Mouse (Mus musculus) hindbrain, embryonic 10.5 days (tissue): ENCODE data around the gene 9430038I01Rik. TPM values are rescaled to one million over a fixed set of nuclear protein-coding genes. Genes with fewer than 3 reads are reported as not detected.

Experiments used
- DNase-seq: peaks from one replicate; pipeline ENCODE4 v3.0.0-alpha.2; 2017; ENCODE audit warnings: low spot score
- H3K27ac ChIP-seq: fragments of 300-500 bp; sonication (generic); 2 replicates; pipeline ENCODE4 v1.5.1; 2016; ENCODE audit warnings: mild to moderate bottlenecking, moderate library complexity
- H3K27me3 ChIP-seq: fragments of 300-500 bp; sonication (generic); 2 replicates; pipeline ENCODE4 v1.6.1; 2016; ENCODE audit warnings: mild to moderate bottlenecking; ENCODE audit not compliant: poor library complexity, insufficient read depth, severe bottlenecking
- H3K36me3 ChIP-seq: fragments of 300-500 bp; sonication (generic); 2 replicates; pipeline ENCODE4 v1.6.1; 2016; ENCODE audit warnings: mild to moderate bottlenecking, moderate library complexity
- H3K4me1 ChIP-seq: fragments of 300-500 bp; sonication (generic); replicated peaks from 2 replicates; pipeline ENCODE4 v1.6.1; 2016; ENCODE audit warnings: mild to moderate bottlenecking
- H3K4me3 ChIP-seq: fragments of 300-500 bp; sonication (generic); 2 replicates; pipeline ENCODE4 v1.5.1; 2016; ENCODE audit warnings: mild to moderate bottlenecking, moderate library complexity
- H3K9me3 ChIP-seq: fragments of 300-500 bp; sonication (generic); 2 replicates; pipeline ENCODE4 v1.6.1; 2016; ENCODE audit warnings: mild to moderate bottlenecking, moderate library complexity
- WGBS: fragments of 180-500 bp; shearing (Covaris S2); methylation state at CpG from one replicate; pipeline ENCODE4 v1.1.7; 2016; 5-methylcytosine and 5-hydroxymethylcytosine counted together
- polyA plus RNA-seq: library from polyadenylated mRNA; unstranded; fragments of >200 nt; fragmentation: Nextera tagmentation; extraction: Ambion mirVana; gene quantifications from 2 replicates; pipeline ENCODE4 v1.2.1, GENCODE M21; 2016

9430038I01Rik gene
- polyA plus RNA-seq, 1 experiment from 2014 or later = 18.3 TPM

DNA sequence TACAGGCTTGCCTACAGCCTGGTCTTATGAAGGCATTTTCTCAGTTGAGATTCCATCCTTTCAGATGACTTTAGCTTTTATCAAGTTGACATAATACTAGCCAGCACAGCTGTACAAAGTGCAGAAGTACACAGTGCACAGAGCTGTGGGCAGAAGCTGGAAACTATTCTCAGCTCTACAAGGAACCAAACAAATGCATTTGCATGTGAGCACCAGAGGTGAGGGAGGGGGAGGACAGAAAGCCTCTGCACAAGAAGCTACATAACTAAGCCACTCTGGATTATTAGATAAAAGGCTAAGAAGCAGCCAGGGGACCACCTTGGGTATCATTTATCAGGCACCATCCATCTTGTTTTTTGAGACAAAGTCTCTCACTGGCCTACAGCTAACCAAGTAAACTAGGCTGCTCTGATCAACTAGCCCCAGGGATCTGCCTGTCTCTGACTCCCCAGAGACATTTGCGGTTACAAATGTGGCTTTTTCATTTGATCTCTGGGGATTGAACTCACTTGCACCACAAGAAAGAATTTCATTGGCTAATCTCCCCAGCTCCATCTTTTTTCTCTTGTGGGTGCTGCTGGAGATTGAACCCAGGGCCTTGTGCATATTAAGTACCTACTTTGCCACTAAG is 3.0 kb downstream of the 9430038I01Rik start:
- H3K36me3 ChIP-seq = no peaks in the 10 kb centered on the region
- no peaks in the 10 kb centered on the region for H3K27me3 ChIP-seq
- no peak overlapping the region for H3K27ac ChIP-seq
- no peaks in the 10 kb centered on the region for H3K9me3 ChIP-seq
- peaks cover 13% of the 10 kb centered on the region for H3K4me1 ChIP-seq
- DNase-seq = no peak
- no peak overlapping the region for H3K4me3 ChIP-seq
- 89% methylated on average over 1 of the region's 1 CpGs for WGBS

DNA sequence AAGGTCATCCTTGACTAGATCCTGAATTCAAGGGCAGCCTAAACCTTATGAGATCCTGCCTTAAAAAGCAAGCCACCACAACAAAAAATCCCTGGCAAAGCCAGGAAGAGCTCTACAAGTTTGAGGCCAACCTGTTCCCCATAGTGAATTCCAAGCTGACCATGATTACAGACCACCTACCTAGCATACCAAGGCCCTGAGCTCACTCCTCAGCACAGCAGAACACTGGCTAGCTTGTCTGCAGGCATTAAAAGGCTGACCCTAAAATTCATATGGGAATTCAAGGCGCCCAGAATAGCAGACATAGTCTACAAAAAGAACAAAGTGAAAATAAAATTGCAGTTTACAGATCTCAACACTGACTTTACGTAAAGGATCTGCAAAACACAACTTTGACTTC is 6.4 kb downstream of the 9430038I01Rik start:
- Histone ChIP-seq H3K27me3 (no peaks in the 10 kb centered on the region), H3K27ac (no peak overlapping the region), H3K9me3 (peaks cover 5% of the 10 kb centered on the region; the same call in 1 of the 2 replicates), H3K36me3 (no peaks in the 10 kb centered on the region), H3K4me3 (no peak overlapping the region), H3K4me1 (no peaks in the 10 kb centered on the region)
- WGBS = 89% methylated on average over 2 of the region's 2 CpGs
- DNase-seq = no peak

DNA sequence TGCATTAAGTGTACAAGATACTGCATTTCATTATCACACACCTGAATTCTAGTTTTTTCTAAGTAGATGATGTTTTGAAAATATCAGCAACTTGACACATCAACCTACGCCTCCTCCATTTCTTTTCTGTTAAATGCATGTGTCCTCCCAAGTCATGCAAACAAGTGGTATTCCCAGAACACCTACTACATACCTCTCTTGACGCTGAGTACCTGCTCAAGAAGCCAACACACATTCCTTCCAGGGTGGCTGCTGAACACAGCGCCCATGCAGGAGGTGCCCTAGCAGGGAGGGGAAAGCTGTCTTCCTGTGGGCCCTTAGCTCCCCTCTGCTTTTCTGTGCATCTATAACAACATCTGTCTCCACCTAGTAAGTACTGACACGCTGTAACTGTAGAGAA is 11.6 kb downstream of the 9430038I01Rik start:
- no peak overlapping the region for H3K27ac ChIP-seq
- H3K36me3 ChIP-seq = no peaks in the 10 kb centered on the region
- peaks cover 5% of the 10 kb centered on the region; the same call in 1 of the 2 replicates for H3K9me3 ChIP-seq
- no peaks in the 10 kb centered on the region for H3K4me1 ChIP-seq
- H3K27me3 ChIP-seq = no peaks in the 10 kb centered on the region
- H3K4me3 ChIP-seq = no peak overlapping the region
- DNase-seq = no peak
- WGBS = 94% methylated on average over 4 of the region's 4 CpGs

DNA sequence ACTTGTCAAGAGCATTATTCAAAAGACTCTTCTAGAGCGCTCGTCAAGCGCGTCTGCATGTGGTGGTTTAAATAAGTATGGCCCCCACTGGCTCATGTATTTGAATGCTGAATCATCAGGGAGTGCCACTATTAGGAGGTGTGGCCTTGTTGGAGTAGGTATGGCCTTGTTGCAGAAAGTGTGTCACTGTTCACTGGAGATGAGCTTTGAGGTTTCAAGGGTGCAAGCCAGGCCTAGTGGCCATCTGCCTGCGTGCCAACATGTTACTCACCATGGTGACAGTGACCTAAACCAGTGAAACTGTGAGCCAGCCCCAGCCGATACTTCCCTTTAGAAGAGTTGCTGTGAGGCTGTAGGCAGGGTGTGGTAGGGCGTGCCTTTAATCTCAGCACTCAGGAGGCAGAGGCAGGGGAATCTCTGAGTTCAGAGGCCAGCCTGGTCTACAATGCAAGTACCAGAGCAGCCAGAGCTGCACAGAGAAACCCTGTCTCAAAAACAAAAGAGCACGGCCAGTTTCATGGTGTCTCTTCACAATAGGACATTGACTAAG is 13.1 kb downstream of the 9430038I01Rik start:
- WGBS = 92% methylated on average over 8 of the region's 8 CpGs
- H3K9me3 ChIP-seq = peaks cover 5% of the 10 kb centered on the region; the same call in 1 of the 2 replicates
- H3K36me3 ChIP-seq = no peaks in the 10 kb centered on the region
- H3K27me3 ChIP-seq = no peaks in the 10 kb centered on the region
- H3K4me1 ChIP-seq = no peaks in the 10 kb centered on the region
- H3K4me3 ChIP-seq = no peak overlapping the region
- no peak for DNase-seq
- H3K27ac ChIP-seq = no peak overlapping the region

DNA sequence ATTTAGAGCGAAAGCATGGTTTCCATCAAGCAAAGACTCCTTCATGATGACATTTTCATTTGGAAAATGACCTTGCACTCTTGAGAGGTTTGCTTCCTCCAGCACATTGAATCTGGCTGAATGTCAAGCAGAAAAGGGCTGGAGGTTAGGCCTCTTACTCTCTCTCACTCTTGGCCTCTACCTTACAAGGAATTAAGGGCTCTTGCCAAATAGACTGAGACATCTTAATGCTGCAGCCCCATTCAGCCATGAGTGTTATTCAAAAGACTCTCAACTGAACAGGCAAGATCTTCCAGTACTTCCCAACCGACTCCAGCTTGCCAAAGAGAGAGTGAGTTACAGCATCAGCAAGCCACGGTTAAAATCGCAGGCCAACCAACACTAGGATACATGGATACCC is 15.1 kb downstream of the 9430038I01Rik start:
- Histone ChIP-seq H3K36me3 (no peaks in the 10 kb centered on the region), H3K4me3 (no peak overlapping the region), H3K4me1 (no peaks in the 10 kb centered on the region), H3K27ac (no peak overlapping the region), H3K9me3 (no peaks in the 10 kb centered on the region), H3K27me3 (no peaks in the 10 kb centered on the region)
- no peak for DNase-seq
- 85% methylated on average over 4 of the region's 4 CpGs for WGBS

DNA sequence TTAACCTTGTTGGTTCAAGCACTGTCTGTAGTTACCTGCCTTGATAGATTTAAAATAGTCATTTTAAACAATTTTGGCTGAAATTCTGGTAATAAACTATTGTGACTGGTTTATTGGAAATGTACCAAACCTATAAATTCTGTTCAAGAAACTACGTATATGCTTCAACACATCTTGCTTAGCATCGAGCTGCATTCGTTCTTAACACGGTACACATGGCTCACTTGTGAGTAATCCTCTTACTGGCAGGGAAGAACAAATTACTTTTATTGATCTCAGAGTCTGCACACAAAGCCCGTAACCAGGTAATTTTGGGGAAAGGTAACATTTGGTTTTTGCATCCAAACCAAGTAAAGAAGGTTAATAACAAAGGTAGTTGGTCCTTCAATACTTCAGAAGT is 22.7 kb downstream of the 9430038I01Rik start:
- DNase-seq = no peak
- Histone ChIP-seq H3K4me1 (no peaks in the 10 kb centered on the region), H3K27ac (no peak overlapping the region), H3K36me3 (no peaks in the 10 kb centered on the region), H3K4me3 (no peak overlapping the region), H3K9me3 (no peaks in the 10 kb centered on the region), H3K27me3 (no peaks in the 10 kb centered on the region)
- WGBS = 95% methylated on average over 5 of the region's 5 CpGs

DNA sequence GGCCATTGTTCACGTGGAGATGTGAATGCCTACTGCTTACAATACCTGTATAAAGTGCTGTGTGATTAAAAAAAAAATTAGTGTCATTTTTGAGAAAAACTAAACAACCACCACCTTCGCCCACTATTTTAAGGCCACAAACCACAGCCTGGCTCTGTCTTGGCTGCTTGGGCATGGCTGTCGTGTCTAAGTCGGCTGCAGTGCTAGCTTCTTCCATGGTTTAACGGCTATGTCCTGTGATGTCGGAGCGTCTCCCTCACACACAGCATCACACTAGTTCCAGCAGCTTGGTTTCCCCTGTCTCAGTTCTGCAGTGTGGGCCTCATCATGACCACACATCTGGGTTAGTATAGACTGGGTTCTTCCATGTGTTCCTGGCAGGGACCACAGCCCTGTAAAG is 35.6 kb downstream of the 9430038I01Rik start:
- Histone ChIP-seq H3K36me3 (0 out of 2 replicates have a peak, but pooled peaks cover 6% of the 10 kb centered on the region), H3K4me1 (0 out of 2 replicates have a peak, but pooled peaks cover 3% of the 10 kb centered on the region), H3K4me3 (no peak overlapping the region), H3K9me3 (no peaks in the 10 kb centered on the region), H3K27me3 (no peaks in the 10 kb centered on the region), H3K27ac (no peak overlapping the region)
- 93% methylated on average over 7 of the region's 7 CpGs for WGBS
- DNase-seq = no peak

DNA sequence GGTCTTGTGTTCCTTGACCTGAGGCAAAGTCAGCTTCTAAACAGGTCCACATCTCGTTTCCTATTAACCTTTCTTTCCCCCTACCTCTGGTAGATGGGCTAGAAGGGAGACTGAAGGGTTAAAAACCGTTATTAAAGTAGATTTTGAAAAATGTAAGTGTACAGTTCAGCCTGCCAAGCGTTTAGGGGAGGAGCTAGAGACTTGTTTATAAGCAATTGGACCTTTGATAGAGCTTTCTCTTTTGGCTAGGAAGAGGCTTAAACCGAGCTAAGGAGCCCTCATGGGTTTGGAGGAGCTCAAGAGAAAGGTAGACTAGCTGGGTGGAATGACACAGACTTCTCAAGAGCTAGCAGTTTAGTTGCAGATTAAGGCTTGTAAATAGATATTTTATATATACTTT is 38.8 kb downstream of the 9430038I01Rik start:
- Histone ChIP-seq H3K9me3 (no peaks in the 10 kb centered on the region), H3K27ac (no peak overlapping the region), H3K4me3 (no peak overlapping the region), H3K4me1 (0 out of 2 replicates have a peak, but pooled peaks cover 3% of the 10 kb centered on the region), H3K36me3 (0 out of 2 replicates have a peak, but pooled peaks cover 6% of the 10 kb centered on the region), H3K27me3 (0 out of 2 replicates have a peak, but pooled peaks cover 14% of the 10 kb centered on the region)
- DNase-seq = no peak
- 74% methylated on average over 4 of the region's 4 CpGs for WGBS

DNA sequence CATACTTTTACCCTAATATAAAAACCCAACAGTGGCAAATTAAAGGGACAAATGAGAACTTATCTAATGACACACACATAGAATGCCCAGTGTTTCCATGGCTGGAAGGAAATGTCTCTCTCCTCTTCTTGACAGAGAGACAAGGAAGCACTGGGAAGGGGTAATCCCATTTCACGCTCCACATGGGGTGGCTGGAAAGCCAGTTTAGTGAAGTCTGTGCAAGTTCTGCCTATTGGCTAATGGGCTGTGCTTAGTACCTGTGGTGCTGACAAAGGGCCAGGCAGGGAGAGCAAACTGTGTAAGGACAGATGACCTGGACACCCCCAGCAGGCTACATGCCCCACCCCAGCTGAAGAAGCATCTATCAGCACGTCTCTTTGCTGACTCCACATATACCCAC is 40.4 kb downstream of the 9430038I01Rik start:
- no peaks in the 10 kb centered on the region for H3K9me3 ChIP-seq
- no peak overlapping the region for H3K27ac ChIP-seq
- DNase-seq = peak; percentile 9
- H3K4me1 ChIP-seq = 0 out of 2 replicates have a peak, but pooled peaks cover 3% of the 10 kb centered on the region
- no peak overlapping the region for H3K4me3 ChIP-seq
- 0 out of 2 replicates have a peak, but pooled peaks cover 16% of the 10 kb centered on the region for H3K27me3 ChIP-seq
- WGBS = 52% methylated on average over 2 of the region's 2 CpGs
- 0 out of 2 replicates have a peak, but pooled peaks cover 5% of the 10 kb centered on the region for H3K36me3 ChIP-seq

DNA sequence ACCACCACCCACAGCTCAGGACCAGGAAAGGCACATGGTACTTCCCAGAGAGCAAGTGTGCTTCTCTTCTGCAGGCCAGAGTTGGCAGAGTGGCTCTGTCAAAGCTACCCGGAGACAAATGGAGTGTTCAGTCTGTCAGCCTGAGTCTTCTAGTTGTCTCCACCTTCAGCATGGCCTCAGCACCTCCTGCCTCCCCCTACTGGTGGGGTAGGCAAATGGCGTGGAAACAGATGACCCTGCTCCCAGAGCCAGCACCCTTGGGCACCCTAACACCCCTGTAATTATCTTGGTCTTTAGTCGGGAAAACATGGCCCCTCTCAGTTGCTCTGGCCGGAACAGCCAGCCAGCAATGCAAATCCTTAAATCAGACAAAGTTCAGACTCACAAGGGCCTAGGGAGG is 43.8 kb downstream of the 9430038I01Rik start:
- H3K36me3 ChIP-seq = no peaks in the 10 kb centered on the region
- DNase-seq = no peak
- H3K27me3 ChIP-seq = 0 out of 2 replicates have a peak, but pooled peaks cover 16% of the 10 kb centered on the region
- 0 out of 2 replicates have a peak, but pooled peaks cover 3% of the 10 kb centered on the region for H3K4me1 ChIP-seq
- no peak overlapping the region for H3K4me3 ChIP-seq
- no peaks in the 10 kb centered on the region for H3K9me3 ChIP-seq
- 79% methylated on average over 4 of the region's 4 CpGs for WGBS
- no peak overlapping the region for H3K27ac ChIP-seq

DNA sequence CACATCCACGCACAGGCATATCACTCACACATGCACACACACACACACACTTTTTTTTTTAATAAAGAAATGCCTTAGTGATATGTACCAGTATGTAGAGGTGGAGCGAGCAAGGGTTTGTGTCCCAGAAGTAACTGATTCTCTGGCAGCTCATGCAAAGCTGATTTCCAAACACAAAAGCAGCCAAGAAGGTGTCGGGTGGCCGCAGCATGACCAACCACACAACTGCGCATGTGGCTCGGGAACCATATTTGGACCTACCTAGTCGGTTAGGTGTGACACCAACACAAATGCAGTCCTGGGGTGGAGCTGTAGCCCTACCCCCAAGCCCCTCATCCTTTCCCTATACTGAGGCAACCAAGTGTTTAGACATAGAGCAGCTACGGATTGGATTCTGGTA is 45.5 kb downstream of the 9430038I01Rik start:
- Histone ChIP-seq H3K4me1 (no peaks in the 10 kb centered on the region), H3K36me3 (no peaks in the 10 kb centered on the region), H3K27me3 (0 out of 2 replicates have a peak, but pooled peaks cover 16% of the 10 kb centered on the region), H3K4me3 (no peak overlapping the region), H3K27ac (no peak overlapping the region), H3K9me3 (no peaks in the 10 kb centered on the region)
- WGBS = 94% methylated on average over 8 of the region's 8 CpGs
- DNase-seq = no peak

DNA sequence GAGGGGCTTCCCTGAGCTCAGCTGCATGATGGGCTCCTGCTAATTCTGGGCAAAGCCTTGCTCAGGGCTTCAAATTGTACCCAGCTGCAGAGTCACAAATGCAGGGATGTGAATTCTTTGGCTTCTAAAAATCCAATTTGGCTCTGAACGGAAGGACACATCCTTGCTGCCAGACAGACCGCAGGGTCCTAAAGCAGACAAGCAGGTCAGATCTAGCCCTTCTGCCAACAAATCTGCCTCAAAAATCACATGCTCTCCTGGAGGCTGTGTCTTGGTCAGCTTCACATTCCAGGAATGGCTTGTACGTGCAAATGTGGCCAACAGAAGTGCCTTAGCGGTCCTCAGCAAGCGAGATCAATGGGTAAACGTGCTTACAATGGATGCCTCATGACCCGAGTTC is 46.0 kb downstream of the 9430038I01Rik start:
- 83% methylated on average over 7 of the region's 7 CpGs for WGBS
- H3K4me3 ChIP-seq = no peak overlapping the region
- H3K27me3 ChIP-seq = 0 out of 2 replicates have a peak, but pooled peaks cover 14% of the 10 kb centered on the region
- no peaks in the 10 kb centered on the region for H3K9me3 ChIP-seq
- H3K36me3 ChIP-seq = no peaks in the 10 kb centered on the region
- H3K4me1 ChIP-seq = no peaks in the 10 kb centered on the region
- no peak overlapping the region for H3K27ac ChIP-seq
- DNase-seq = no peak

DNA sequence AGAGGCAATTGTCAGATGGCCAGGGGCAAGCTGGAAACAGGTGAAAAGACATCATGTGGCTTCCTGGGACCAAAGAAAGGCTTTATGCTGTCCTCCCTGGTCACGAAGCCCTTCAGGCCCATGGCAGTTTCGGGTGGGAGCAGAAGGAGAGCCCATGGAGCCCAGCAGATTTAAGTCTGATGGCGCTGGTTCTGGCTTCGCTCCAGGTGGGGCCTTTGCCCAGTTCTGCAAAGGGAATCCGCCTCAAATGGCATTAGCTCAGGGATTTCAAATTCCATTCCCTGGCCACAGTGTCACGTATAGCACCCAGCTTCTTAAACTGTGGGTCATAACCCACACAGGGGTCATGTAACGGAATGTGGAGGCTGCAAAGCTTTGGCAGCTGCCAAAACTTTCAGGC is 63.7 kb downstream of the 9430038I01Rik start:
- Histone ChIP-seq H3K4me1 (peaks cover 3% of the 10 kb centered on the region; the same call in 1 of the 2 replicates), H3K27me3 (no peaks in the 10 kb centered on the region), H3K36me3 (no peaks in the 10 kb centered on the region), H3K9me3 (no peaks in the 10 kb centered on the region), H3K27ac (no peak overlapping the region), H3K4me3 (no peak overlapping the region)
- no peak for DNase-seq
- 79% methylated on average over 7 of the region's 7 CpGs for WGBS
